Mouse (Mus musculus): ENCODE data around the gene Rnf44.

Rnf44 gene

DNA sequence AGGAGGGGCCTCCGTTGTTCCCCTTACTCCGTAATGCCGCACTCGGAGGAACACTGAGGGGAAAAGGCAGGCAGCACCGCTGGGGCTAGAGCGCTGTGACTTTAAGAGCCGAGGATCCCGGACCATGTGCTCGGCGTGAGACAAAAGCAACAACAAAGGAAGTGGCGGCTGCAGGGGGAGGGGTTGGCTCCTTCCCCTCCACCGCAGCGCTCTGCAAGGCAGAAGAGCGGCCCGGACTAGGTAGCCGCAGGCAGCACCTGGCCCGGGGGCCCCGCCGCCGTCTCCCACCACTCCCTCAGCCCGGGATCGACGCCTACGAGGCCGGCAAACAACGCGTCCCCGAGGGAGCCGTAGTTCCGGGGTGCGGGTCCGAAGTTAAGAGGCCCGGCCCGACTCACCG is 6.6 kb downstream of the Rnf44 start:
- DNase-seq (ENCODE audit: extremely low read depth, low read depth, low spot score) = no peak

DNA sequence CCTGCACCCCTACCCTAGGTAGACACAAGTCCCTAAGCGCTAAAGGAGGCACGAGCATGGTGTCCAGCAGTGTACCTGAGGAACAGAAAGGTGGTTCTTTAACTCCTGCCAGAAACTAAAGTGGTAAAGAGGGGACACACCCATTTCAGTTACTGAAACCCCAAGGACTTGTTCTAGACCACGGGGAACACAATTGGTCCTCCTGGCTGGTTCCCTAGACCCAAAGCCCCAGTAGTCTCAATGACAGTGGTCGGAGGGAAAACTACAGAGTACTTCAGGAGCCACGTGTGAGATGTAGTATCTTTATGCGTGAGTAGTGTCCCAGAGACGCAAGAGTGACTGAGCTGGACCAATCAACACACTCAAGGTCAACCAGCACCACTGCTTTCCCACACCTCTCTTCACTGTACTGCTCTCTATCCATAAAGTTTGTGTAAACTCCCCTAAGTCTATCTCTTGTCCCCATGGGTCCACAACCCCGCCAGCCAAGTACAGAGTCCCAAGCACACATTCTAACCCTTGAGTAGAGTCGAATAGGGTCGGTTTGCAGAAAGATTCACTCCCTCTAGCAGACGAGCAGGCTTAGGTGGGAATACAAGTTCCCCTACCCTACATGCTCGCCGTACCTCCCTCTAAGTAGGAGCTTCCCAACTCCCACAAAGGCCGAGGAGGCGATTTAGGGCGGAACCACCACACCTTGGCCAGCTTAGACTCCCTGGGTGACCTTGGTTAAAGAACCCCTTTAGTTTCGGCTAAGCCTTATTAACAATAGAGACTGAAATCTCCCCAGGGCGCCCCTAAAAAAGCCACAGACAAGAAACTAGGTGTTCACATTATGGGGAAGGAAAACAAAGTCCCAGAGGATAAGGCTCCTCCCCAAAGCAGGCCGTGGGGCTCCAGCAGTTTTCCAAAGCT is 7.3 kb downstream of the Rnf44 start:
- no peak for DNase-seq (ENCODE audit: extremely low read depth, low read depth, low spot score)

GRCm38 (mm10) chr13:54685174-54685573 is 8.5 kb downstream of the Rnf44 start:
- DNase-seq (ENCODE audit: extremely low read depth, low read depth, low spot score) = no peak

DNA sequence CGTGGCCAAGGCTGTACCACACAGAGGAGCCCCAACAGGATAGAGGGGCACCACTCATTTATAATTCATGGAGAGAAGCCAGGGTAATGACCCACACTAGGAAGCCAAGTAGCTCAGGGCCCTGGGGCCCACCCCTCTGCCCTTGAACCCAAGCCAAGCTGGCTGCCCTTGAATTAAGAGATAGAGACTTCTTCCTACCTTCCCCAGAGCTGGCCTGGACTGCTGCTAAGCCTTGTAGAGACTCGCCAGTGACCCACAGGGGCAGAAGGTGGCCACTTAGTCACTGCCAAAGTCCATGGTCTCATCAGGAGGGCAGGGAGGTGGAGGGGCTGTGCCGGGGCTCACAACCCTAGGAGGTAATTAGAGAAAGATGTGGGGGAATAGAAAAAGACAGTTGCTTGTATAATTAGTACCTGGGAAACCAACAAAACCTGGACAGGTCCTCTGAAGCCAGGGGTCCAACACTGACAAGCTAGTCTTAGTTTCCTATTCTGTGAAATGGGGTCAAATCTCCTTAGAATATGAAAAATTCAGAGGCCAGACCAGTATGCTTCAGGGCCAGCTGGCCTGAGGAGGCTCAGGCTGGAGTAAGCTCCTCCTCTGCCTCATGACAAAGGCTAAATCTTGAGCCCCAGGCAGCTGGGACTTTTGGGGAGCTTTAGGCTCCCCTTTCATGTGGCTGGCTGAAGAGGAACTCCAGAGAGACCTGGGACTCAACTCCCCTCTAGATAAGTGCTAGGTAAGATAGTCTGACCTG is 9.4 kb downstream of the Rnf44 start:
- DNase-seq (ENCODE audit: extremely low read depth, low read depth, low spot score) = no peak

DNA sequence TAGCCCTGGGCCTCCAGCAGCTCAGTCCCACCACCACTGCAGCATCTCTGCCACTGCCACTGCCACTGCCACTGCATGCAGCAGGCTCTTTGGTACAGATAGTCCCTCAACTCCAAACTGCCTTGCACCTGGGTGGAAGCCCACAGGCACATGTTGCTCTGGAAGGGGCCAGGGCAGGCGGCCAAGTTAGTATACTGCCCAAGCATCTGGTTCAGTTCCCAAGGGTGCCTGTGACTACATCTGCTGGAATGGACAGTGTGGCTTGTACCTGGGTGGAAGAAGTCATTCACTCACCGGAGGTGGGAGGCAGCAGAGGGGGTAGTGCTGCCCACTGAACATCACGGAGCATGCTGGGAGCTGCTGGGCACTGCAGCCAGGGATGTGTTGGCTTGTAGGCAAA is 10.4 kb downstream of the Rnf44 start:
- DNase-seq (ENCODE audit: extremely low read depth, low read depth, low spot score) = no peak

- DNase-seq (ENCODE audit: extremely low read depth, low read depth, low spot score) = no peak
Measured at GRCm38 (mm10) chr13:54681291-54681690, 12.4 kb downstream of the Rnf44 start.

DNA sequence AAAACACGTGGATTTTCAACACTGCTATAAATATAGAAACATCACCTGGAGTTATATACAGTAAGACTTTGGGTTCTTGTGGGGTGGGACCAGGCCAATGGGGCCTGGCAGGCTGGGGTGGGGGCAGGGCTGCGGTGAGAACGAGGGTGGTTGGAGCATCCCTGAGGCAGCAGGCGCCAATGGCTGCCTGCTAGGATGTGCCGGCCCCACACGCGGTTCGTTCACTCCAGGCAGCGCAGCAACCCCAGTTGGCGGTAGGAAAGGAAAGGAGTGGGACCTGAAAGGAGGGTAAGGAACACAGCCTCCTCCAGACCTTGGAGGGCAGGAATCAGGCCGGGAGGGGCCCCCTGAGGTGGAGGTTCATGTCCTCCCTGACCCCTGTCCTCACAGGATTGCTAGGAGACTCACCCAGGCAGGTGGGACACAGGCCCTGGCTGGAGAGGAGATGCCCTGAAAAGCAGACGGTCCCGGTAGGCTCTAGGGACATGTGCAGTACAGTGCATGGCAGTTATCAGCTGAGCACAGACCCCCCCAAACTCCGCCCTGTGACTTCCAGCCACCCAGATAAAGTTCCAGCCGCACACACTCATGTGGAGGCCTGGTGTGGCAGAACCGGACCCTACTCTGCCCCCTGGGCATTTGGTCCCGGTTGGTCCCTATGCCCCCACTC is 13.4 kb downstream of the Rnf44 start:
- DNase-seq (ENCODE audit: extremely low read depth, low read depth, low spot score) = no peak

DNA sequence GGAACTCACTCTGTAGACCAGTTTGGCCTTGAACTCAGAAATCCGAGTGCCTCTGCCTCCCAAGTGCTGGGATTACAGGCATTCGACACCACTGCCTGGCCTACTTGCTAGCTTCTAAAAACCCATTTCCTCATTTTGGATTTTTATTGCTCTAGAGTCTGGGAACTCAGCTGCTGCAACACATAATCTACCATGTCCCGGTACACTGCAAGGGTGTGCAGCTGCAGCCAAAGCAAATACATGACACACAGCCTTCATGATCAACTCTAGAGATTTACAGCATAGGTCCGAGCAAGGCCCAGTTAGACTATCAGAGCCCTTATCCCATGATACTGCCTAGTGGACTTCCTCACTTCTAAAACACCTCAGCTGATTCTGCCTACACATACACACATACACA is 15.4 kb downstream of the Rnf44 start:
- DNase-seq (ENCODE audit: extremely low read depth, low read depth, low spot score) = peak; percentile 56

DNA sequence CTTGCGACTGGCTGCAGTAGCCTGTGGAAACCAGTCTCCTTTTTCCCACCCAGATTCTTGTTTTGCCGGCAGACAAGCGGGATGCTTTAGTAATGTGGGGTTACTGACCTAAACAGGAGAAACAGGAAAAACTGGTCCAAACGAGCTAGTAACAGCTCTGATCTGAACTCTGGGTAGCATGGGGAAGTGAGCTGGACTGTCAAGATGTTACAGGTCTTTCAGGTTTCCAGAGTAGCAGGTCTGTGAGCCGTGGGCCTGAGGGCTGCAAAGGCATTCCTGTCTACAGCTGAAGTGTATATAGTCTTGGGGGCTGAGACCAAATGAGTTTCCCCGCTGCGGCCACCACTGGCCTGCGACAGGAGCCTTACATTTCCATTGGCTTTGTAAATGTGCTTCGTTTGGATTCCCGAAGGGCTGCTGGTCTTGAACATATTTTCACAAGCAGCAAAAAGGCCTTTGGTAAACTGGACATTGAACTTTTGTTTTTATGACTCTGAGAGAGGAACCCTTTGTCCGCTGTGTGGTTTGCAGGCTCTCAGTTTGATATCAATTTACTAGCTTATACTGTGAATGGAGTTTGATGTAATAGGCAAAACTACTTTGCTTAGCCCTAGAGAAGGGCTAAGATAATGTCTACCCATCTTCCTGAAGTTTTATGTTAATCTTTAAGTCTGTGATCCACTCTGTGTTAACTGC is 17.7 kb downstream of the Rnf44 start:
- peak; percentile 65 for DNase-seq (ENCODE audit: extremely low read depth, low read depth, low spot score)

DNA sequence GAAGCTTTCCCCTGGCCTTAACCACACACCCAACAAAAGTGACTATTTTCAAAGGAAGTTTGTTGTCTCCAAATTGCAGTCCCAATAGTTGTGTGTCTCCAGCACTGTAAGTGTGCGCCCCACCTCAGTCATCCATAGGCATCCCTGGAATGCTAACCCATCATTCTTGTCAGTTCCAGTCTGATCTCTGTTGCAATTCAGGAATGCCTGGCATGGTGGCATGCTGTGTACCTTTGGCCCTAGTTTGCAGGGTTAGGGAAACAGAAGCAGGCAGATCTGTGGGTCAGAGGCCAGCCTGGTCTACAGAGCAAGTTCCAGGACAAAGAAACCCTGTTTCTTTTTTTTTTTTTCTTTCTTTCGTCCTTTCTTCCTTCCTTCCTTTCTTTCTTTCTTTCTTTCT is 23.2 kb downstream of the Rnf44 start:
- DNase-seq (ENCODE audit: extremely low read depth, low read depth, low spot score) = no peak

GRCm38 (mm10) chr13:54665062-54665461 is 28.6 kb downstream of the Rnf44 start:
- DNase-seq (ENCODE audit: extremely low read depth, low read depth, low spot score) = no peak

DNA sequence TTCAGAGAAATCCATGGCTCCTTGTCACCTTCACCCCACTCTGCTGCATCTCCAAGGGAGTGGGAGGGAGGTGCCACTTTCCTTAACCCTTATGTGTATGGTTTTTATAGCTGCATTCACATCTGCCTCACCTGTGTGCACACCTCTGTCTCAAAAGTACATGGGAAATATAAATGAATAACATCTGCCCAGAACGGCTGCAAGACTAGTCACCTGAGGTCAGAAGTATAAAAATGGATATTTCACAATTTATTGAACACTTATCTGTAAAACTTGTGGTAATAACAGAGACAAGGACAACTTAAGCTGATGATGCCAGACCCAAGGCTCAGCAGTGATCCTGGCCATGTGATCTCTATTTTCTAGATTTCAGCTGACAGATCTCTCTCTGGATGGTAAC is 29.2 kb downstream of the Rnf44 start:
- DNase-seq (ENCODE audit: extremely low read depth, low read depth, low spot score) = no peak

- DNase-seq (ENCODE audit: extremely low read depth, low read depth, low spot score) = no peak
Measured at GRCm38 (mm10) chr13:54663999-54664398, 29.7 kb downstream of the Rnf44 start.

DNA sequence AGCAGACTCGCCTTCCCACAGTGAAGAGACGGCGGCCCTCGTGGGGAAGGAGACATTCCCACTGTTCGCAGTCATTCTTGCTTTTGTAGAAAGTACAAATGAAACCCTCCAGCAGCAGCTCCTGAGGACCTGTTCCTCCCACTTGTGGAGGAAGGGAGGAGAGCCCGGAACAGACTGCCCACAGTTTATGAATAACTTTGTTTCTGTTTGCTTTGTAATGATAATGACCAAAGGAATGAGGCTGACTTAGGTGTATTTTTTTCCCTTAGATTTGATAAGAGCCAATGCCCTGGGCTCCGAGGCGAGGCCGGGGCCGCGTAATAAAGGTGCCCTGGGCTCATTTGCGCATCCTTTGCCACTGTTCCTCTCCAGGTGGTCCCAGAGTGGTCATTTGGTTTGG is 32.3 kb downstream of the Rnf44 start:
- DNase-seq (ENCODE audit: extremely low read depth, low read depth, low spot score) = no peak

GRCm38 (mm10) chr13:54660877-54661276 is 32.8 kb downstream of the Rnf44 start:
- no peak for DNase-seq (ENCODE audit: extremely low read depth, low read depth, low spot score)

GRCm38 (mm10) chr13:54650461-54650860 is 43.2 kb downstream of the Rnf44 start:
- DNase-seq (ENCODE audit: extremely low read depth, low read depth, low spot score) = no peak

DNA sequence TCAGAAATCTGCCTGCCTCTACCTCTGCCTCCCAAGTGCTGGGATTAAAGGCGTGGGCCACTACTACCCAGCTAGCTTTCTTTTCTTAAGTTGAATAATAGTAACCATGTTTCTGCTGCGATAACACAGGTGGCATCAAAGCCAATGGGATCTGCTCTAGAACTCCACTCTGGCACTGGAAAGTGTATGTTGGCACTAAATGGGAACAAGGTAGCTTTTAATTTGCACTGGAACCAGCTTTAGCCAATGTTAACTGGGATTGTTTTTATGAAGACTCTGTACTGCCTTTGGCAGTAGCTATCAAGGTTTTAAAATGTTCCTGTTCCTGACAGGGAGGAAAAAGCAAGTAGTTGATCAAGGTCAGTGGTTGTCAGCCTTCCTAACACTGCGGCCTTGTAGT is 58.7 kb downstream of the Rnf44 start:
- peak; percentile 88 for DNase-seq (ENCODE audit: extremely low read depth, low read depth, low spot score)

DNA sequence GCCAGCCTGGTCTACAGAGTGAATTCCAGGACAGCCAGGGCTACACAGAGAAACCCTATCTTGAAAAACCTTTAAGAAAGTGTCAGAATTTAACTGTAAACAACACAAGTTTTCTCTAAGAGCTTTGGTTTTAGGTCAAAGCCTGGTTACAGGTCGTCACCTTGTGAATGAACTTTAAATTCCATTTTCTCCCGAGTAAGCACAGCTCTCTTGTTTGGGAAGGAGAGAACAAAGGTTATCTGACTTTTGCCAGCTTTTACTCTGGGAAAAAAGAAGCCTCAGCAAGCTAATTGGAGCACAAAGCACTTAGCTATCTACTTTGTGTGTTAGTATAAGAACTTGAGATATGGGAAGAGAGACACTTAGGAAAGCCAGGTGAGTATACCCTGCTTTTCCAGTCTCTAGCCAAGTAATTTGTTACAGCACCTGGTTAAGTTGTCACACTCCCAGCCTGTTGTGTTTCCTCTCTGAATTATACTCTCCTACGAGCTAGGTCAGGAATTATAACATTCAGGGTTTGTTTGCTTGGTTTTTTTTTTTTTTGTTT is 60.9 kb downstream of the Rnf44 start:
- no peak for DNase-seq (ENCODE audit: extremely low read depth, low read depth, low spot score)
